13 mouse cellular contexts compared by ENCODE assay signal in the genomic region with DNA sequence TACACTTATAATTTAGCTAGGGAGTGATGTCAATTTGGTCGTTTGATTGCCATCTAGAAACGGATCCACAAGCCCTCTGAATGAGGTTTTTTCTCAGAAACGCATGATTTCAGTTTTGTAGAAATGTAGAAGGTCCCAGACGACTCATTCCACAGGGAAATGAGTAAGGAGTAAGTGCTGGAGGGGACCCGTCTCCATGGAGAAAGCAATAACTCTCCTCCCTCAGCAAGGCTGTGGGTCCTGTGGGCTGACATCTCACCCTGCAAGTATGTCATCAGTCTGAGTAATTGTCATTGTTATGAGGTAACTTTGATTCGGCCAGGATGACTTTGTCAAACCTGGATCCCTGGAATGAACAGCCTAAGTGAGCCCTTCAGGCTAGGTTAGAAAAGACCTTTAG. TPM values are rescaled to one million over a fixed set of nuclear protein-coding genes. Genes with fewer than 3 reads are reported as not detected.
DNase-seq lines count a peak whose midpoint lies in the region; ATAC-seq lines count a peak whose summit lies in the region.
"Had no signal": no experiment of that assay in that cellular context is flagged by ENCODE, and none has a peak within 500 bp of the region (broad histone marks: within the 10 kb centered on the region; RNA-seq: fewer than 3 reads in every experiment).

No protein-coding gene starts in this region.

- no peaks in the 10 kb centered on the region for H3K27me3 ChIP-seq in heart, embryonic 15.5 days
- H3K27me3 ChIP-seq: liver, embryonic 13.5 days had no signal

- H3K36me3 ChIP-seq in heart, embryonic 15.5 days = peaks cover 35% of the 10 kb centered on the region

- peaks cover 47% of the 10 kb centered on the region for H3K4me1 ChIP-seq in heart, embryonic 15.5 days (replicated peaks)

- H3K4me2 ChIP-seq in heart, embryonic 15.5 days = peak overlapping the region; percentile 73; the same call in 1 of the 2 replicates
- H3K4me2 ChIP-seq: liver, embryonic 13.5 days had no signal

- ATAC-seq in CD4-positive, CD25-positive, alpha-beta regulatory T cell, adult 4 months = no peak
- ATAC-seq in heart, embryonic 15.5 days (replicated peaks; ENCODE audit: insufficient number of reproducible peaks, insufficient read depth, low FRiP score, low read depth) = no peak

- peak; percentile 30 for DNase-seq in CD4-positive, CD25-positive, alpha-beta regulatory T cell, adult 2 months (ENCODE audit: low read depth, low spot score)
- no peak for DNase-seq in heart, adult 8-10 months (ENCODE audit: low spot score)
- peak; percentile 15 to 36 for DNase-seq in B cell, adult 2 months
- peak; percentile 46 for DNase-seq in induced T-regulatory cell, adult 2 months (ENCODE audit: low read depth)
- no peak for DNase-seq in cerebellum, adult 9-11 months
- DNase-seq in left cerebral cortex, postnatal 10 days (ENCODE audit: extremely low spot score in 1 of 2, low spot score in 2 of 2) = no peak
- DNase-seq: cerebellum, adult 11-12 months; layer of hippocampus, adult 9-11 months; liver, embryonic 13.5 days; right cerebral cortex, adult 18-20 months had no signal

- WGBS in heart, embryonic 15.5 days = 70% methylated on average over 6 of the region's 6 CpGs

- intact Hi-C loops in left cerebral cortex, postnatal 10 days (cut with DNase I) = loop anchor here (5.0 to 10.0 kb wide), 3 partner anchors 311 to 1091 kb away; no protein-coding TSS in a partner anchor

- H3K4me3 ChIP-seq in heart, embryonic 15.5 days = no peak overlapping the region
- H3K4me3 ChIP-seq: erythroblast, embryonic 14.5 days; liver, embryonic 13.5 days had no signal

- no peak overlapping the region for H3K9ac ChIP-seq in heart, embryonic 15.5 days
- H3K9ac ChIP-seq: liver, embryonic 13.5 days had no signal

- H3K9me3 ChIP-seq in heart, embryonic 15.5 days (replicated peaks) = no peaks in the 10 kb centered on the region
- H3K9me3 ChIP-seq: liver, embryonic 13.5 days had no signal

- no peak overlapping the region for H3K27ac ChIP-seq in heart, embryonic 15.5 days
- H3K27ac ChIP-seq: liver, embryonic 13.5 days had no signal

RNA-seq across cellular contexts. Expression of a gene that starts 4.8 kb away (rescaled TPM):
- 100 to 1,000 TPM; 158 to 263 TPM for polyA plus RNA-seq in CD4-positive, CD25-positive, alpha-beta regulatory T cell, adult 4 months (2017; shearing (Covaris generic))
- polyA plus RNA-seq in heart, embryonic 15.5 days (2015; fragmentation: Nextera tagmentation; extraction: Ambion mirVana) = 75.0 and 80.9 TPM in 2 replicates
- 10 to 100 TPM; 36.0 to 49.3 (median 42.0) TPM for total RNA-seq in heart, adult 8-10 months (2022)
- total RNA-seq in left cerebral cortex, postnatal 10 days (2021) = 10 to 100 TPM; 71.1 to 82.5 TPM

Comparison
In these comparisons a context has a peak if more than half of its experiments do, and no peak if none do; other contexts are left out.
1. DNase-seq: peak in CD4-positive, CD25-positive, alpha-beta regulatory T cell, adult 2 months (single experiment), B cell, adult 2 months (2 of 2) and induced T-regulatory cell, adult 2 months (single experiment); none in heart, adult 8-10 months (single experiment), cerebellum, adult 9-11 months (single experiment) and left cerebral cortex, postnatal 10 days (0 of 2).